Mouse (Mus musculus) cerebellum, adult 18-20 months (tissue): ENCODE data around the gene Tmem121b.

Experiments used
- DNase-seq, 2 experiments: peaks; one replicate each; pipeline ENCODE4 v3.0.0; 2021

The Tmem121b gene

GRCm38 (mm10) chr6:120463086-120463871 lies 30.3 kb downstream of the Tmem121b start, which contains the start of gene Il17ra:
Gene Il17ra (plus strand): TSS chr6:120463247.
- DNase-seq = peak; percentile 18 to 32

- no peak for DNase-seq
Measured at GRCm38 (mm10) chr6:120462251-120462650, 31.4 kb downstream of the Tmem121b start.

GRCm38 (mm10) chr6:120461217-120461616 lies 32.4 kb downstream of the Tmem121b start:
- no peak for DNase-seq

- no peak for DNase-seq
Measured at GRCm38 (mm10) chr6:120457751-120458150, 35.9 kb downstream of the Tmem121b start.

- no peak for DNase-seq
Measured at GRCm38 (mm10) chr6:120457074-120457473, 36.5 kb downstream of the Tmem121b start.

- no peak for DNase-seq
Measured at GRCm38 (mm10) chr6:120454627-120455077, 39.0 kb downstream of the Tmem121b start.

- DNase-seq = no peak
Measured at GRCm38 (mm10) chr6:120453556-120453955, 40.1 kb downstream of the Tmem121b start.

- no peak for DNase-seq
Measured at GRCm38 (mm10) chr6:120453103-120453445, 40.5 kb downstream of the Tmem121b start.

GRCm38 (mm10) chr6:120452384-120453102 lies 41.1 kb downstream of the Tmem121b start:
- no peak for DNase-seq

- no peak for DNase-seq
Measured at GRCm38 (mm10) chr6:120450208-120450607, 43.4 kb downstream of the Tmem121b start.

- no peak for DNase-seq
Measured at GRCm38 (mm10) chr6:120443363-120444355, 49.9 kb downstream of the Tmem121b start.

GRCm38 (mm10) chr6:120442171-120442749 lies 51.3 kb downstream of the Tmem121b start:
- no peak for DNase-seq
